Comparison of ENCODE assay signal across 14 mouse cellular contexts in the genomic region with DNA sequence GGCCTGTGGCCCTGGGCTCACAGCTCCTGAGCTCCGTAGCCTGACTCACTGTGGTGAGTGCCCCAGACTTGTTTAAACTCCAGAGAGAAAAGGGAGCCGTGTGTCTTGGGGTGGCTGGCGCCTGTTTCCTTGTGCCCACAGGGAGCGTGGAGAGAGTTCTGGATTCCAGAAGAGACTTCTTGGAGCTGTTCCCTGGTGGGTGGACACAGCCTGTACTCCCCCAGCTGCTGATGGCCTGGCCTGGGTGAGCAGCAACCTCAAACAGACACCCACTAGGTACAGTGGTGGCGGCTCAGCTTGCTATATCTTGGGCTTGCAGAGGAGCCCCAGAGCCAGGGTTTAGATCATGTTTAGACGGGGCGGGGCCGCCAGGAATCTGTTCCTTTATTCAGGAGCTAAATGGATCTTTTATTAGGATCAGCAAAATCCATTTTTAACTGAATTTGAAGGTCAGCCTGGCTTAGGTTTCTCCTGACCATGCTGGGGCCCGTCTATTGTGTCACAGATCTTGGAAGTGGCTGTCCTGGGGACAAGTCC. TPM values are rescaled to one million over a fixed set of nuclear protein-coding genes. Genes with fewer than 3 reads are reported as not detected.
A peak's percentile ranks its signal among the peaks of the same experiment; 100 is the strongest.
DNase-seq lines count a peak whose midpoint lies in the region; ATAC-seq and TF ChIP-seq lines count a peak whose summit lies in the region.
"Had no signal": no experiment of that assay in that cellular context is flagged by ENCODE, and none has a peak within 500 bp of the region (broad histone marks: within the 10 kb centered on the region; RNA-seq: fewer than 3 reads in every experiment).

No protein-coding gene starts in this region.

- DNase-seq in layer of hippocampus, adult 2 months (ENCODE audit: low spot score in 2 of 2) = no peak
- DNase-seq in layer of hippocampus, adult 18-20 months (ENCODE audit: low spot score in 2 of 2) = no peak
- no peak for DNase-seq in embryonic facial prominence, embryonic 14.5 days (ENCODE audit: low spot score)
- DNase-seq in intestine, embryonic 14.5 days (ENCODE audit: low spot score) = no peak
- DNase-seq in skeletal muscle tissue, adult 2 months (ENCODE audit: low read depth, low spot score) = peak; percentile 75
- DNase-seq in spleen, postnatal 10 days (ENCODE audit: low spot score in 2 of 2) = no peak
- no peak for DNase-seq in embryo, embryonic 10.5 days (ENCODE audit: low spot score)
- DNase-seq: adrenal gland, postnatal 25 days had no signal

- H3K9me3 ChIP-seq in embryonic facial prominence, embryonic 14.5 days (ENCODE audit: control insufficient read depth, low read length) = no peaks in the 10 kb centered on the region
- H3K9me3 ChIP-seq in intestine, embryonic 14.5 days (ENCODE audit: control insufficient read depth, low read length) = no peaks in the 10 kb centered on the region
- H3K9me3 ChIP-seq: hindbrain, embryonic 15.5 days; stomach, embryonic 15.5 days had no signal

- peak overlapping the region; percentile 43; the same call in 1 of the 2 replicates for H3K27ac ChIP-seq in layer of hippocampus, adult 2 months
- peak overlapping the region; percentile 68; the same call in 1 of the 2 replicates for H3K27ac ChIP-seq in embryonic facial prominence, embryonic 14.5 days (replicated peaks; ENCODE audit: low read depth, low read length)
- peak overlapping the region; percentile 62 for H3K27ac ChIP-seq in intestine, embryonic 14.5 days (ENCODE audit: low read depth)
- H3K27ac ChIP-seq: kidney, postnatal 0 days; macrophage had no signal

- H3K36me3 ChIP-seq in embryonic facial prominence, embryonic 14.5 days (ENCODE audit: control insufficient read depth, insufficient read depth, low read length) = no peaks in the 10 kb centered on the region
- H3K36me3 ChIP-seq in intestine, embryonic 14.5 days (ENCODE audit: control insufficient read depth, insufficient read depth, low read length) = no peaks in the 10 kb centered on the region
- H3K36me3 ChIP-seq: heart, embryonic 13.5 days; hindbrain, embryonic 15.5 days; stomach, embryonic 15.5 days had no signal

- TF ChIP-seq CTCF in layer of hippocampus, adult 2 months (conservative IDR thresholded peaks at IDR 0.05) = no peak

- WGBS in embryonic facial prominence, embryonic 14.5 days = 59% methylated on average over 9 of the region's 9 CpGs
- WGBS in intestine, embryonic 14.5 days = 62% methylated on average over 9 of the region's 9 CpGs

- peak overlapping the region; percentile 23; the same call in 1 of the 2 replicates for H3K9ac ChIP-seq in embryonic facial prominence, embryonic 14.5 days (ENCODE audit: low read depth, low read length)
- H3K9ac ChIP-seq in intestine, embryonic 14.5 days (ENCODE audit: low read length) = no peak overlapping the region
- H3K9ac ChIP-seq: hindbrain, embryonic 15.5 days; stomach, embryonic 15.5 days had no signal

- no peak overlapping the region for H3K4me2 ChIP-seq in embryonic facial prominence, embryonic 14.5 days (ENCODE audit: low read depth, low read length)
- H3K4me2 ChIP-seq in intestine, embryonic 14.5 days (ENCODE audit: low read length) = no peak overlapping the region
- H3K4me2 ChIP-seq: heart, embryonic 13.5 days; stomach, embryonic 15.5 days had no signal

- no peak for ATAC-seq in embryonic facial prominence, embryonic 14.5 days (ENCODE audit: low read depth)
- no peak for ATAC-seq in intestine, embryonic 14.5 days (replicated peaks; ENCODE audit: low FRiP score, low TSS enrichment, low read depth)

- H3K4me3 ChIP-seq in layer of hippocampus, adult 2 months = no peak overlapping the region
- no peak overlapping the region for H3K4me3 ChIP-seq in embryonic facial prominence, embryonic 14.5 days (ENCODE audit: low read depth, low read length)
- no peak overlapping the region for H3K4me3 ChIP-seq in intestine, embryonic 14.5 days (ENCODE audit: low read depth, low read length)
- H3K4me3 ChIP-seq: erythroblast, embryonic 14.5 days; heart, embryonic 13.5 days; hindbrain, embryonic 15.5 days; stomach, embryonic 15.5 days had no signal

- no peaks in the 10 kb centered on the region for H3K27me3 ChIP-seq in embryonic facial prominence, embryonic 14.5 days (replicated peaks; ENCODE audit: control insufficient read depth, insufficient read depth, low read length)
- no peaks in the 10 kb centered on the region for H3K27me3 ChIP-seq in intestine, embryonic 14.5 days (replicated peaks; ENCODE audit: control insufficient read depth, insufficient read depth, low read length)
- H3K27me3 ChIP-seq: heart, embryonic 13.5 days; hindbrain, embryonic 15.5 days; stomach, embryonic 15.5 days had no signal

- H3K4me1 ChIP-seq in embryonic facial prominence, embryonic 14.5 days (ENCODE audit: control insufficient read depth, insufficient read depth, low read length) = peaks cover 21% of the 10 kb centered on the region; the same call in 1 of the 2 replicates
- peaks cover 28% of the 10 kb centered on the region for H3K4me1 ChIP-seq in intestine, embryonic 14.5 days (replicated peaks; ENCODE audit: control insufficient read depth, insufficient read depth, low read length)

RNA-seq across cellular contexts. Expression of a gene that starts 21.6 kb away (rescaled TPM):
- 100 to 1,000 TPM; 146 to 158 TPM for total RNA-seq in layer of hippocampus, adult 2 months (2021)
- 100 to 1,000 TPM; 142 to 146 TPM for total RNA-seq in layer of hippocampus, adult 18-20 months (2021)
- 8.7 and 11.3 TPM in 2 replicates for polyA plus RNA-seq in embryonic facial prominence, embryonic 14.5 days (2014; fragmentation: Nextera tagmentation; extraction: Ambion mirVana)
- polyA plus RNA-seq in intestine, embryonic 14.5 days (2014; fragmentation: Nextera tagmentation; extraction: Ambion mirVana) = 13.3 and 16.7 TPM in 2 replicates
